Mouse (Mus musculus) embryonic facial prominence, embryonic 10.5 days (tissue): ENCODE measurements around the gene Dnase1l3. TPM values are rescaled to one million over a fixed set of nuclear protein-coding genes. Genes with fewer than 3 reads are reported as not detected.

Experiments
- DNase-seq: peaks from one replicate; pipeline ENCODE4 v3.0.0-alpha.2; 2017; ENCODE audit warnings: low spot score
- H3K27ac ChIP-seq: fragments of 300-500 bp; sonication (generic); replicated peaks from 2 replicates; pipeline ENCODE4 v1.5.1; 2016; ENCODE audit warnings: mild to moderate bottlenecking
- H3K27me3 ChIP-seq: fragments of 300-500 bp; sonication (generic); replicated peaks from 2 replicates; pipeline ENCODE4 v1.6.1; 2016; ENCODE audit warnings: low read depth, mild to moderate bottlenecking; ENCODE audit not compliant: poor library complexity, severe bottlenecking
- H3K36me3 ChIP-seq: fragments of 300-500 bp; sonication (generic); replicated peaks from 2 replicates; pipeline ENCODE4 v1.6.1; 2016; ENCODE audit warnings: mild to moderate bottlenecking, moderate library complexity
- H3K4me1 ChIP-seq: fragments of 300-500 bp; sonication (generic); 2 replicates; pipeline ENCODE4 v1.6.1; 2016
- H3K4me3 ChIP-seq: fragments of 300-500 bp; sonication (generic); 2 replicates; pipeline ENCODE4 v1.5.1; 2016; ENCODE audit warnings: mild to moderate bottlenecking, moderate library complexity
- H3K9me3 ChIP-seq: fragments of 300-500 bp; sonication (generic); 2 replicates; pipeline ENCODE4 v1.6.1; 2016; ENCODE audit warnings: mild to moderate bottlenecking
- WGBS: fragments of 180-500 bp; shearing (Covaris S2); methylation state at CpG from one replicate; pipeline ENCODE4 v1.1.7; 2016; 5-methylcytosine and 5-hydroxymethylcytosine counted together
- polyA plus RNA-seq: library from polyadenylated mRNA; unstranded; fragments of >200 nt; fragmentation: Nextera tagmentation; extraction: Ambion mirVana; gene quantifications from 2 replicates; pipeline ENCODE4 v1.2.1, GENCODE M21; 2016

Dnase1l3 gene
- polyA plus RNA-seq, 1 experiment from 2014 or later: 0.04 TPM

- no peaks in the 10 kb centered on the region for H3K9me3 ChIP-seq
- DNase-seq: no peak
- no peaks in the 10 kb centered on the region for H3K36me3 ChIP-seq
- peaks cover 2% of the 10 kb centered on the region for H3K4me1 ChIP-seq
- 85% methylated on average over 1 of the region's 1 CpGs for WGBS
- H3K27me3 ChIP-seq: no peaks in the 10 kb centered on the region
- no peak overlapping the region for H3K27ac ChIP-seq
- H3K4me3 ChIP-seq: no peak overlapping the region
Observed at GRCm38 (mm10) chr14:8029752-8030151, 35.4 kb upstream of the Dnase1l3 start.

- Histone ChIP-seq H3K4me1 (peaks cover 9% of the 10 kb centered on the region), H3K36me3 (no peaks in the 10 kb centered on the region), H3K4me3 (no peak overlapping the region), H3K27ac (no peak overlapping the region), H3K9me3 (no peaks in the 10 kb centered on the region), H3K27me3 (no peaks in the 10 kb centered on the region)
- no peak for DNase-seq
- 90% methylated on average over 5 of the region's 5 CpGs for WGBS
Observed at GRCm38 (mm10) chr14:8028086-8028485, 33.7 kb upstream of the Dnase1l3 start.

GRCm38 (mm10) chr14:8026769-8027531, 32.6 kb upstream of the Dnase1l3 start:
- H3K27ac ChIP-seq: no peak overlapping the region
- H3K9me3 ChIP-seq: no peaks in the 10 kb centered on the region
- peaks cover 9% of the 10 kb centered on the region for H3K4me1 ChIP-seq
- no peak for DNase-seq
- 86% methylated on average over 10 of the region's 10 CpGs for WGBS
- H3K36me3 ChIP-seq: no peaks in the 10 kb centered on the region
- H3K4me3 ChIP-seq: no peak overlapping the region
- H3K27me3 ChIP-seq: no peaks in the 10 kb centered on the region

GRCm38 (mm10) chr14:8024936-8025335, 30.6 kb upstream of the Dnase1l3 start:
- Histone ChIP-seq H3K27ac (no peak overlapping the region), H3K4me1 (peaks cover 9% of the 10 kb centered on the region), H3K4me3 (no peak overlapping the region), H3K36me3 (no peaks in the 10 kb centered on the region), H3K9me3 (no peaks in the 10 kb centered on the region), H3K27me3 (no peaks in the 10 kb centered on the region)
- no peak for DNase-seq
- WGBS: 86% methylated on average over 10 of the region's 10 CpGs

GRCm38 (mm10) chr14:8024469-8024868, 30.1 kb upstream of the Dnase1l3 start:
- no peaks in the 10 kb centered on the region for H3K9me3 ChIP-seq
- peaks cover 9% of the 10 kb centered on the region for H3K4me1 ChIP-seq
- H3K4me3 ChIP-seq: no peak overlapping the region
- no peak for DNase-seq
- no peaks in the 10 kb centered on the region for H3K27me3 ChIP-seq
- WGBS: 45% methylated on average over 6 of the region's 6 CpGs
- H3K36me3 ChIP-seq: no peaks in the 10 kb centered on the region
- H3K27ac ChIP-seq: no peak overlapping the region

GRCm38 (mm10) chr14:8020546-8020945, 26.2 kb upstream of the Dnase1l3 start:
- no peaks in the 10 kb centered on the region for H3K9me3 ChIP-seq
- peaks cover 9% of the 10 kb centered on the region for H3K4me1 ChIP-seq
- WGBS: 84% methylated on average over 7 of the region's 7 CpGs
- no peak overlapping the region for H3K27ac ChIP-seq
- H3K36me3 ChIP-seq: no peaks in the 10 kb centered on the region
- H3K4me3 ChIP-seq: no peak overlapping the region
- H3K27me3 ChIP-seq: no peaks in the 10 kb centered on the region
- no peak for DNase-seq

- 89% methylated on average over 1 of the region's 1 CpGs for WGBS
- Histone ChIP-seq H3K27ac (no peak overlapping the region), H3K36me3 (no peaks in the 10 kb centered on the region), H3K4me3 (no peak overlapping the region), H3K27me3 (no peaks in the 10 kb centered on the region), H3K9me3 (no peaks in the 10 kb centered on the region), H3K4me1 (peaks cover 9% of the 10 kb centered on the region)
- DNase-seq: no peak
Observed at GRCm38 (mm10) chr14:8020011-8020410, 25.6 kb upstream of the Dnase1l3 start.

- Histone ChIP-seq H3K27me3 (no peaks in the 10 kb centered on the region), H3K4me1 (peaks cover 11% of the 10 kb centered on the region), H3K36me3 (no peaks in the 10 kb centered on the region), H3K9me3 (no peaks in the 10 kb centered on the region), H3K4me3 (no peak overlapping the region), H3K27ac (no peak overlapping the region)
- DNase-seq: no peak
- WGBS: 75% methylated on average over 1 of the region's 1 CpGs
Observed at GRCm38 (mm10) chr14:8016951-8017350, 22.6 kb upstream of the Dnase1l3 start.

- Histone ChIP-seq H3K9me3 (no peaks in the 10 kb centered on the region), H3K27me3 (no peaks in the 10 kb centered on the region), H3K4me3 (no peak overlapping the region), H3K4me1 (peaks cover 12% of the 10 kb centered on the region), H3K27ac (no peak overlapping the region), H3K36me3 (no peaks in the 10 kb centered on the region)
- no peak for DNase-seq
- 93% methylated on average over 6 of the region's 6 CpGs for WGBS
Observed at GRCm38 (mm10) chr14:8016276-8016675, 21.9 kb upstream of the Dnase1l3 start.

- WGBS: 91% methylated on average over 6 of the region's 6 CpGs
- DNase-seq: no peak
- Histone ChIP-seq H3K4me3 (no peak overlapping the region), H3K27ac (no peak overlapping the region), H3K4me1 (peaks cover 12% of the 10 kb centered on the region), H3K36me3 (no peaks in the 10 kb centered on the region), H3K27me3 (no peaks in the 10 kb centered on the region), H3K9me3 (no peaks in the 10 kb centered on the region)
Observed at GRCm38 (mm10) chr14:8015756-8016155, 21.4 kb upstream of the Dnase1l3 start.

GRCm38 (mm10) chr14:8011938-8012337, 17.6 kb upstream of the Dnase1l3 start:
- 82% methylated on average over 6 of the region's 6 CpGs for WGBS
- Histone ChIP-seq H3K36me3 (no peaks in the 10 kb centered on the region), H3K27ac (no peak overlapping the region), H3K27me3 (no peaks in the 10 kb centered on the region), H3K4me1 (peaks cover 14% of the 10 kb centered on the region), H3K9me3 (no peaks in the 10 kb centered on the region), H3K4me3 (no peak overlapping the region)
- DNase-seq: no peak

GRCm38 (mm10) chr14:8011297-8011696, 16.9 kb upstream of the Dnase1l3 start:
- Histone ChIP-seq H3K4me3 (no peak overlapping the region), H3K36me3 (no peaks in the 10 kb centered on the region), H3K27ac (no peak overlapping the region), H3K27me3 (no peaks in the 10 kb centered on the region), H3K4me1 (peaks cover 15% of the 10 kb centered on the region), H3K9me3 (no peaks in the 10 kb centered on the region)
- DNase-seq: no peak
- 85% methylated on average over 2 of the region's 2 CpGs for WGBS

GRCm38 (mm10) chr14:8007923-8008322, 13.6 kb upstream of the Dnase1l3 start:
- Histone ChIP-seq H3K36me3 (no peaks in the 10 kb centered on the region), H3K27ac (no peak overlapping the region), H3K9me3 (no peaks in the 10 kb centered on the region), H3K4me1 (peaks cover 30% of the 10 kb centered on the region), H3K4me3 (no peak overlapping the region), H3K27me3 (peaks cover 11% of the 10 kb centered on the region)
- no peak for DNase-seq
- WGBS: 89% methylated on average over 10 of the region's 10 CpGs
